Mouse (Mus musculus) fibroblast of lung, adult 2 months (primary cell): ENCODE measurements around the gene Rtkn2.

Experiments used
- DNase-seq: peaks from one replicate; pipeline ENCODE4 v3.0.0-alpha.2; 2011; ENCODE audit warnings: low read depth

Rtkn2 gene

GRCm38 (mm10) chr10:67979401-67980157, at the start of gene Rtkn2:
Gene Rtkn2, plus strand, starts transcription at chr10:67979570.
- peak; percentile 67 for DNase-seq

- DNase-seq, result no peak
Observed at GRCm38 (mm10) chr10:67931328-67931727, 48.0 kb upstream of the Rtkn2 start.

GRCm38 (mm10) chr10:67932780-67933179, 46.6 kb upstream of the Rtkn2 start:
- DNase-seq, result no peak

- DNase-seq, result no peak
Observed at GRCm38 (mm10) chr10:67936944-67937343, 42.4 kb upstream of the Rtkn2 start.

DNA sequence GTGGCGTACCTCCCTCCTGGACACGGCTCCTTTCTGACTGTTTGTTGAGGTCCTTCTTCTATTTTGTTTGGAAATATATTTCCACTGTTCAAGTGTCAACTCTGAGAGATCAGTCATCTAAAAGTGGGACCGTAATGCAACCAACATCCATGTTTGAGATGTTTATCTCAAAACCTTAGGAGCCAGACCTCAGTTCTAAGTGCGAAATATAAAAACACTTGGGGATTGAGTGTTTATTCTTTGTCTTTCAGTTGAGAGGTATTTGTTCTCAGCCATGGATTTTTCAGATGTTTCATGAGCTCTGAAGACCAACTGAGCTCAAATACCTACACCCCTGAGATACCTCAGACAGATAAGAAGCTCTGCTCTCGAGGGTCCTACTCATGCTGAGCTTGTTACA, 41.6 kb upstream of the Rtkn2 start:
- no peak for DNase-seq

GRCm38 (mm10) chr10:67939546-67939945, 39.8 kb upstream of the Rtkn2 start:
- DNase-seq, result no peak

- no peak for DNase-seq
Observed at GRCm38 (mm10) chr10:67943513-67943912, 35.9 kb upstream of the Rtkn2 start.

- DNase-seq, result no peak
Observed at GRCm38 (mm10) chr10:67950059-67950748, 29.2 kb upstream of the Rtkn2 start.

GRCm38 (mm10) chr10:67951690-67952089, 27.7 kb upstream of the Rtkn2 start:
- no peak for DNase-seq

GRCm38 (mm10) chr10:67955982-67956381, 23.4 kb upstream of the Rtkn2 start:
- DNase-seq, result no peak

DNA sequence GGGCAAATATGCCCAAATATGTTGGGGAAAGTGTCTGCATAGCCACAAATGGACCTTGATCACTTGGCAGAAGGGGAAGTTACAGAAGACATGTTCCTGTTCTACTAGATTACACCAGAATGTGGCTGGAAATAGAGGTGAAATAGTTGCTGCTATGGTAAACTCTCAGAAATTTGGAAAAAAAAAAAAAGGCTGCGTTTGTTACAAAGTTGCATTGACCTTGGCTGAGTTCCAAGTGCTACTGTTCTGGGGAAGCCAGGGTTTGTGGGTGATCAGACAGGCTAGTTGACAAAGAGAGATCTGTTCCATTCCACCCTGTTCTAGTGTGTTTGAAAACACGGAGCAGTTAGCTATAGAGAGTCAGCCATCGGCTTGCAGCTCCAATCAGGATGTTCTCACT, 19.4 kb upstream of the Rtkn2 start:
- DNase-seq, result no peak

DNA sequence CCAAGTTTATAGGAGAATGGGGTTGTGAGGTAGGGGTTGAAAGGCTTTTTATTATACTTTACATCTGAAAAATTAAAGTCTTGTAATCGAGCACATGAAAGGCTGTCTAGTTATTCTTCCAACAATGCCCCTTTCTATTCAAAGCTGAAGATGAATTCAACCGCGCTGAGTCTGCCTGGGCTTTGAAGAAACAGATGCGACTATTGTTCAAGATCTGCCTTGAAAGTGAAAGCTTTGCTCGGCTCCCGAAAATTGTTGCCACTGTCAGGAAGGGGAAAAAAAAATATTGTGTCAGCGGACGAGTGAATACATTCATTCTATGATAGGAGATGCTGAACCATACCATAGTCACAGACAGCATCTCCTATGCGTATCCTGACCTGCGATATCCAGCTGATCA, 16.9 kb upstream of the Rtkn2 start:
- DNase-seq, result no peak

DNA sequence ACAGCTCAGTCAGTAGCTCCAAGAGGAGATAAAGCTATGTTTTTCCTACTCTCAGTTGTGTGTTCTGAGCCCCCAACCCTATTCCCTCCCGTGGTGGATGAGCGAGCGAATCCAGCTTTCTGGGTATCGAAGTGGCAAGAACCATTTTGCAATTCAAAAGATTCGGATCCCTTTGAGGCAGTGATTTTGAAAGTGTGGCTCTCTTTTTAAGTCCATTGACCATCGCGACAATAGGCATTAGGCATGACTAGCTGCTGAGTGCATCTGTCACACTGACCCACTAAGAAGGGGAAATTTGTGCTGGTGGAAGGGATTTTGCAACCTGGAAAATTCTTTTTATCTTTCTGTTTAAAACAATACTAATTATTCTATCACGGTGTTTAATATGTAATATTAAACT, 15.3 kb upstream of the Rtkn2 start:
- DNase-seq, result no peak

DNA sequence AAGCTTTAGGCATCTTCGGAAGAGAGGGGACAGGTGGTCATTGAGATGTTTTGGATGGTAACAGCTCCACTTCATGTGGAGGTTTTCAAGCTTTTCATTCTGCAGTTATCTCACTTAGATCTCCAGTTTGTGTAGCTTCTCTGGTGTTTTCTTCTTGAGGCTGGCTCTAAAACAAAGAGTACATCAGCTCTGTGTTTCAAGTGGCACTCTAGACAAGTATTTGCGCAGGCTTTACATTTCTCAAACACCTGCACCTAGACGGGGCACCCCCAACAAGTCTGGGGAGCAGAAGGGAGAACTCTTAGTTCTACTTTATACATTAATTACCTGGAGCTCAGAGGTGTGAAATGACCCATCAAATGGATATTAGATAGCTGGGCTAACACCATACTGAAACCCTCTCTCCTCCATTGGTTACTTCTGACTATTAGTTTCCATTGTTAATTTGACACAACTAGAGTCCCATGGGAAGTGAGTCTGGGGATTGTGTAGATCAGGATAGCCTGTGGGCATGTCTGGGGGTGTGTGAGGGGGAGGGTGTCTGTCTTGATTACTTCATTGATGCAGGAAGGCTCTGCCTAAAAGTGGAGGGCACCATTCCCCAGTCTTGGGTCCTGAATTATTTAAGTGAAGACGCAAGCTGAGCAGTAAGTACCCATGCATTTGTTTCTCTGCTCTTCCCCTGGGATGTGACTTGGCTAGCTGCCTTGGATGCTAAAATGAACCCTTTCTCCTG, 14.0 kb upstream of the Rtkn2 start:
- no peak for DNase-seq

DNA sequence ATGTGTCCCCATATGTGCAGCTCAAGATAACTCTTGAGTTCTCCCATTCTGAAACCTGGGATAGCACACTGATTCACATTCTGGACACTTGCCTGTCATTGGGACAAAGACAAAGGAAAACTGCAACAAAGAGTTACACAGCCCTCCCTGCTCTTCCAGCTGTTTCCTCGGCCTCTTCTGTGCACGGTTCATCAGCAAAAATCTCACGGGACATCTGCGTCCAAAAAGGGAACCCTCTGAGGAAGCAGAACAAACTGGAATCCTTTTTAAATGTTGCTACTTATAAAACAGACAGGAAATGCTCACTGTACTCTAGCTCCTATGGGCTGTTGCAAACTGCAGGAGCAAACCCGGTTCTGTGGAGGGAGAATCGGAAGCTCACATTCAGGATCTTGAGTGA, 13.3 kb upstream of the Rtkn2 start:
- DNase-seq, result no peak

GRCm38 (mm10) chr10:67966983-67967382, 12.4 kb upstream of the Rtkn2 start:
- DNase-seq, result no peak

- DNase-seq, result no peak
Observed at GRCm38 (mm10) chr10:67971166-67971796, 8.1 kb upstream of the Rtkn2 start.

DNA sequence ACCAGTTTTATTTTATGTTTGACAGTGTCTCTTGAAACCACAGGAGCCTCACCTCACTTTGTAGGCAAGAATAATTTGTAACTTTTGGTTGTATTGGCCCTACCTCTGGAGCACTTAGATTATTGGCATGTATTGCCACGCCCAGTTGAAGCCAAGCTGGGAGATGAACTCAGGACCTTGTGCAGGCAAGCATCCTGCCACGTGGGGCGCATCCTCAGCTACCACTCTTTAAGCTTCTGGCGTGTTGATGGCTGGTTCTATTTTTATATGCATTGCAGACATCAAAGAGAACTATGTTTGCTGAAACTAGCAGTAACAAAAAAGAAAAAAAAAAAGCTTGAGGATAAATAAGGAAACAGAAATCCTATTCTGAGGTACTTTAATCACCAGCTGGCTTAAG, 2.1 kb upstream of the Rtkn2 start:
- no peak for DNase-seq

DNA sequence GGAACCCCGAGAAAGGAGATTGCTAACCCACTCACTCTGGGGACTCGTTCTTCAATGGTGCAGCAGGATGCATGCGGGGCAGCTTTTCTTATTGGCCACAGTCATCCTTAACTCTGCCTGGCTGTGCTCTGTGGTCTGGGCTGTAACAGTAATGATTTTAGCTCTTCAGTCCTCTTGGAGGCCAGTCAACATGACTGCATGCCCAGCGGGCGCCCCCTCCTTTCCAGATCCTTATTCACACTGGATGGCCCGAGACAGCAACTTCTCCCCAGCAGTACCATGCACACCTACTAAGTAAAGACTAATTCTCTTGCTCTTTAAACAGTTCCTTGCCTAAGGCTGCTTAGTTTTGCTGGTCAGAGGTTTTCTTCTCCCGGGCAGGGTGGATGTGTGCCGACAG, 4.4 kb downstream of the Rtkn2 start:
- DNase-seq, result no peak

- peak; percentile 59 for DNase-seq
Observed at GRCm38 (mm10) chr10:67984271-67984943, 5.0 kb downstream of the Rtkn2 start.

- DNase-seq, result no peak
Observed at GRCm38 (mm10) chr10:67985100-67985499, 5.7 kb downstream of the Rtkn2 start.

- DNase-seq, result no peak
Observed at GRCm38 (mm10) chr10:67995356-67995755, 16.0 kb downstream of the Rtkn2 start.
